Mouse (Mus musculus) thymus, postnatal 0 days (tissue): Measurements from ENCODE around the gene Snx29. TPM values are rescaled to one million over a fixed set of nuclear protein-coding genes. Genes with fewer than 3 reads are reported as not detected.
A peak's percentile ranks its signal among the peaks of the same experiment; 100 is the strongest.

Experiments
- DNase-seq: peaks from one replicate; pipeline ENCODE4 v3.0.0-alpha.2; 2015; ENCODE audit warnings: low spot score
- polyA plus RNA-seq: library from polyadenylated mRNA; unstranded; fragments of >200 nt; fragmentation: Nextera tagmentation; extraction: Ambion mirVana; gene quantifications from 2 replicates; pipeline ENCODE4 v1.2.1, GENCODE M21; 2015

Snx29 gene
- polyA plus RNA-seq, 1 experiment from 2014 or later = 11.4 TPM

GRCm38 (mm10) chr16:11670251-11670970 lies 347.7 kb downstream of the Snx29 start:
- no peak for DNase-seq

- no peak for DNase-seq
Measured at GRCm38 (mm10) chr16:11670971-11671310, 348.2 kb downstream of the Snx29 start.

GRCm38 (mm10) chr16:11676006-11676405 lies 353.3 kb downstream of the Snx29 start:
- DNase-seq = no peak

DNA sequence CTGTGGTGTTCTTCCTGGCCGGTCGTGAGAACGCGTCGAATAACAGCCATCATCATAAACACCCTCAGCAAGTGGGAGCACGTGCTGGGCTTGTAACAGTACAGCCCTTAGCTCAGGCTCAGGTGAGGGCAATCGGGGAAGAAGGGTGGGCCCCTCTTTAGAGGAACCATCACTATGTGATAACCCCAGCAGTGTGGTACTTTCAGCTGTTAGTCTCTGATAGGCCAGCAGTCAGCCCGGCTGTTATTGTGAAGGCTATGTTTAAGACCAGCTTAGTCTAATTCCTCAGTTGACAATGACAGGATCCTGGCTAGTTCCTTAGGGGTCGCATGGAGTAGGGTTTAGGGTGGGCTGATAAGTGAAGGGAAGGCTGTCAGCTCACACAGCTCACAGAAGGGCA lies 362.6 kb downstream of the Snx29 start:
- DNase-seq = no peak

DNA sequence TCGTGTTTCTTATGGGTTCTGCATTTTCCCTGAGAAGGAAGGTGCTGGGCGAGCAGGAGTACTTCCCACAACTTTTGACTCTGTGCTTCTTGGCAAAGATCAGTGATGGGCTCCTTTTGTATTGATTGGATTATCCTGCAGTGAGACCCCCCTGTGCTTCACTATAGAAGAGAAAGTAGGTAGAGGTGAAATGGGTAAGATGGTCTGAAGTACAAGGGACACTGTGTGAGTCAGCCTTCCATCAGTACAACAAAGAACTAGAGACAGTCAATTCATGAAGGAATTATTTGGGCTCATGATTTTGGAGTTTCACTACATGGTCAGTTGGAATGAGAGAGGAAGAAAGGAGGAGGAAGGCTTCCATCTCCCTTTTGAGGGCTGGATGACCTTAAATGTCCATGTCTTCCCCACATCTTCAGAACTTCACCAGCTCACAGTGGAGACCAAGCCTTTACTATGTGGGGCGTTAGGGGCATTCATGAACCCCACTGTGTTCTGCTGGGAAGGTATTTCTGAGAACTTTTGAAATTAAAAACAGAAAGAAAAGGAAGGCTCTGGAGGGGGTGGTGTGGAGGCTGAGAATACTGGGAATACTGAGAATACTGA lies 363.1 kb downstream of the Snx29 start:
- peak; percentile 46 for DNase-seq

GRCm38 (mm10) chr16:11687836-11688235 lies 365.1 kb downstream of the Snx29 start:
- peak; percentile 46 for DNase-seq

GRCm38 (mm10) chr16:11688281-11689005 lies 365.7 kb downstream of the Snx29 start:
- peak; percentile 30 for DNase-seq

GRCm38 (mm10) chr16:11690097-11690496 lies 367.4 kb downstream of the Snx29 start:
- no peak for DNase-seq

DNA sequence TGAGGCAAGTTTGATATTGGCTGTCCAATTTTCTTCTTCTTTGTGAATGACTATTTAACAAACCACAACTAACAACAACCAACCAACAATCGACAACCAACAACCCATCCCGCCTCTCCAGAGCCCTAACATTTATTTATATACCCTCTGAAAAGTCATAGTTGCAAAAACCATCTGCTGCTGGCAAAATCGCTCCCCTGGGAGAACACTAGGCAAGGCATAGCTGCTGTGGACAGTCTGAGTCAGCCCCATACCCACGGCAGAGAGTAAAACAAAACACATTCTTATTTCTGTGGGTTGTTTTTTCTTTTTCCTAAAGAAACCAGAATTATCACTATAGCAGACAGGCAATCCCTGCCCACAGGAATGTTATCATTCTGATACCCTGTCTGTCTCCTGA lies 368.0 kb downstream of the Snx29 start:
- DNase-seq = no peak

GRCm38 (mm10) chr16:11691487-11692200 lies 368.9 kb downstream of the Snx29 start:
- DNase-seq = no peak

DNA sequence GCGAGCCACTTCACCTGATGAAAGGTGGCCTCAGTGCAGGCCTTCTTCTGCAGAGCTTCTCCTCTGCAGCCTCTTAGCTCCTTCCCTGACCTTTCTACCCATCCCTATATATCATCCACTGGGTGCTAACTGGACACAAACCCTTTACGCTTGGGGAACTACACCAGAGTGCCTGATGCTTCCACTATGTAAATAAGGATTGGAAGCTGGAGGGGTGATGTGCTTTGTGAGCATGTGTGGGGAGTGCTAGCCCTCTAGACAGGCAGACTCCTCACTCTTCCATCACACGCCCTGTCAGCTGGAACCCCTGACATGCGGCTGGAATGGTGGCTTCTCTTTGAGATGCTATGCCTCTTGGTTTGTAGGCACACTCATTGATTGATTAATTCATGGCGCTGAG lies 370.0 kb downstream of the Snx29 start:
- no peak for DNase-seq

DNA sequence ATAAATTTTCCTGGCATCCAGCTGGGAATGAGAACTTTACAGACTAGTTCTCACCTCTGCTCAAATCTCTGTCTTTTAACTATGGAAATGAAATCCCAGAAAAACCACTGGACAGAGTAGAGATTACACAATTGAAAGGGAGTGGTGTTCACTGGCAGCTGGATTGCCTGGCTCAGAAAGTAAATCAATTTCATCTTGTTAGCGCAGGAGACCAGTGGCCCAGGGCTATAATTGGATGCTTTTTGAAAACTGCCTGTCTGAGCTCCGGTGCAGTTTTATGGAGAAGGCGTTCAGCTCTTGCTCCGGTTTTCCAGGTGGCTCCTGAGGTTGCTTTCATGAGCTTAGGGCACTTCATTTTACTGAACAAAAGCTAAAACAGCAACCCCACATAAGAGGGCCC lies 371.7 kb downstream of the Snx29 start:
- DNase-seq = no peak

- DNase-seq = no peak
Measured at GRCm38 (mm10) chr16:11696767-11697166, 374.1 kb downstream of the Snx29 start.

GRCm38 (mm10) chr16:11697710-11698357 lies 375.1 kb downstream of the Snx29 start:
- DNase-seq = no peak

- no peak for DNase-seq
Measured at GRCm38 (mm10) chr16:11701579-11701978, 378.9 kb downstream of the Snx29 start.

DNA sequence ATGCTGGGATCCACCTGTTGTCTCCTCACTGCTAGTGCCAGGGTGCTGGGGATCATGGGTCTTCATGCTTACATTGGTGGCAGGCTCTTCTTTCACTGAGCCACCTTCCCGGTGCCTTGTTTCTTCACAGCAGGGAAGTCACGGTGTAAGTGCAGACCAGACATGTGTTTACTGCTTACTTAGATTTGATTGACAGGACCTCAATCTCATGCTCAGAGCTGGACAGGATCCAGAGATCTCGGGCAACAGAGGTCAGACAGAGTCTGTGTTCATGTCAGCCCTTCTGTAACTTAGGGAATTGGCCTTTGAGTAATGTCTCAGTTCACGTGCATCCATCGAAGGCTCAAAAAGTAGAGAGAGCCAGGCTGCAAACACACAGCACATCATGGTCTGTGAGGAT lies 381.4 kb downstream of the Snx29 start:
- DNase-seq = no peak

DNA sequence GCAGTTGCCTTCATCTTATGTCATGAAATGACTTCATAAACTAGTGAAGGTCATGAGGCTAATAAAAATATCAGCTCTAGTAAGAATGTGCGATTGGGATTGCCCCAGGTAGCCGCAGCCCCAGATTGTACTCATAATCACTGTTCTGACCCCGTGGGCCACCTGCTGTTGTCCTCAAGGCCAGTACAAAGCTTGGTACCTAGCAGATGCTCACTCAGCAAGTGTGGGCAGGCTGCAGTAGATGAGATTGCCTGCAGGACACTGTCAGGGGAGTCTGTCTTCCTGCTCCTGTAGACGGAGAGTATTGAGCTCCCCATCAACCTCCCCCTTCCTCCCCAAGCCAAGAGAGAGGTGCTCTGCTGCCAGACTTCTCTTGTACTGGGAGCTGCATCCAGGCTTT lies 382.7 kb downstream of the Snx29 start:
- DNase-seq = no peak

DNA sequence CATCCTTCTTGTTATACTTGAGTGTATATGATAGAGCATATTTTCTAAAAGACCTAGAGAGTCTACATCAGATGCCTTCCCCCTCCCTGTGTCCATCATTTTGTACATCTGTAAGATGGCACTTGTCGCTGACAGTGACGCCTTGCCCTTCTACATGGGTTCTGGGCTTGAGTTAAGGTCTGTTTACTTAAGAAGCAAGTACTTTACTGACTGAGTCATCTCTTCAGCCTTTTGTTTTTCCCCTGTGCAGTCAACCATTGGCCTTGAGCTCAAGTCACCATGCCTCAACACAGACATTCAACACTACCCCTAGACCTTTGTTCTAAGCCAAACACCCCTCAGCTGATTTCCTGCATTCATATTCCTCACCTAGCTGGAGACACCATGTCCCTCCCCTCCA lies 385.4 kb downstream of the Snx29 start:
- DNase-seq = no peak

DNA sequence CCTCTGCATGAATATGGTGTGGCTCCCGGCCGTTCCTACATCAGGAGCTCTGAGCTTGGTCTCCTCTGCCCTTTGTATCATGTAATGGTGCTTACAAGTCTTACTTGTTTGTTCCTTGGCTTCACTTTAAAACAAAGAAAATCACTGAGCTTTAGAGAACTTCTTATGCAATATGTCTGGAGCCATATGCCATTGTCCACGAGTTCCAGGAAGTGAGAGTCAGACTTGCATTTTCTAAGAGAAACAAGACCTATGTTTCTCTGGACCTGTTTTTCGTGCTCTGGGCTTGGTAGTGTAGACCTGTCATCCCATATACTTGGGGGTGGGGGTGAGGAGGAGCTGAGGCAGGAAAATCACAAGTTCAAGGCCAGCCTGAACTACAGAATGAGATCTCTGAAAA lies 386.7 kb downstream of the Snx29 start:
- DNase-seq = no peak

- no peak for DNase-seq
Measured at GRCm38 (mm10) chr16:11709999-11710667, 387.4 kb downstream of the Snx29 start.
